Mouse (Mus musculus) adrenal gland, postnatal 14 days (tissue): ENCODE results near the gene Ankrd63. TPM values are rescaled to one million over a fixed set of nuclear protein-coding genes. Genes with fewer than 3 reads are reported as not detected.

Experiments used
- DNase-seq: peaks from one replicate; pipeline ENCODE4 v3.0.0; 2021; ENCODE audit warnings: mixed read lengths
- total RNA-seq: library from RNA; stranded (reverse); gene quantifications from 2 replicates; pipeline ENCODE4 v1.2.3, GENCODE M21; 2021

Ankrd63 gene
- total RNA-seq, 1 experiment from 2014 or later = 0.15 TPM

GRCm38 (mm10) chr2:118693370-118693966, 10.3 kb downstream of the Ankrd63 start:
- DNase-seq = peak; percentile 11

GRCm38 (mm10) chr2:118689875-118690274, 13.9 kb downstream of the Ankrd63 start:
- no peak for DNase-seq

- DNase-seq = peak; percentile 69
These were observed 16.0 kb downstream of the Ankrd63 start for GRCm38 (mm10) chr2:118687791-118688190.

- DNase-seq = no peak
These were observed 17.1 kb downstream of the Ankrd63 start for GRCm38 (mm10) chr2:118686693-118687092.

- no peak for DNase-seq
These were observed 18.7 kb downstream of the Ankrd63 start for GRCm38 (mm10) chr2:118685088-118685487.

- peak; percentile 72 for DNase-seq
These were observed 21.1 kb downstream of the Ankrd63 start for GRCm38 (mm10) chr2:118682544-118683260.

GRCm38 (mm10) chr2:118680926-118681325, 22.8 kb downstream of the Ankrd63 start:
- DNase-seq = no peak

GRCm38 (mm10) chr2:118679577-118679976, 24.2 kb downstream of the Ankrd63 start:
- DNase-seq = no peak

GRCm38 (mm10) chr2:118677817-118678216, 25.9 kb downstream of the Ankrd63 start:
- DNase-seq = peak; percentile 68

- DNase-seq = peak; percentile 63
These were observed 26.7 kb downstream of the Ankrd63 start for GRCm38 (mm10) chr2:118676839-118677741.

- no peak for DNase-seq
These were observed 29.3 kb downstream of the Ankrd63 start for GRCm38 (mm10) chr2:118674500-118674899.

- no peak for DNase-seq
These were observed 29.9 kb downstream of the Ankrd63 start for GRCm38 (mm10) chr2:118673686-118674465.

- peak; percentile 67 for DNase-seq
These were observed 32.0 kb downstream of the Ankrd63 start for GRCm38 (mm10) chr2:118671728-118672127.

- peak; percentile 74 for DNase-seq
These were observed 34.0 kb downstream of the Ankrd63 start for GRCm38 (mm10) chr2:118669785-118670184.

GRCm38 (mm10) chr2:118669245-118669644, 34.5 kb downstream of the Ankrd63 start:
- DNase-seq = no peak

GRCm38 (mm10) chr2:118667181-118667580, 36.6 kb downstream of the Ankrd63 start:
- peak; percentile 60 for DNase-seq

- no peak for DNase-seq
These were observed 38.1 kb downstream of the Ankrd63 start for GRCm38 (mm10) chr2:118665616-118666015.

GRCm38 (mm10) chr2:118664975-118665516, 38.7 kb downstream of the Ankrd63 start:
- DNase-seq = peak; percentile 35

- DNase-seq = peak; percentile 64
These were observed 39.7 kb downstream of the Ankrd63 start for GRCm38 (mm10) chr2:118663804-118664766.
